In genomic region chr16:50204944-50205343, GRCm38 (mm10) we compare ENCODE assay signal across 22 mouse cellular contexts.
DNase-seq lines count a peak whose midpoint lies in the region; ATAC-seq and TF ChIP-seq lines count a peak whose summit lies in the region.
"Had no signal": no experiment of that assay in that cellular context is flagged by ENCODE, and none has a peak within 500 bp of the region (broad histone marks: within the 10 kb centered on the region; RNA-seq: fewer than 3 reads in every experiment).

No protein-coding gene starts in this region.

- TF ChIP-seq POLR2A in MEL (IDR thresholded peaks at IDR 0.05; ENCODE audit: control insufficient read depth in 1 of 2, insufficient read depth in 1 of 2, low read depth in 1 of 2, low read length in 2 of 2, poor library complexity in 1 of 2): no peak

- H3K79me2 ChIP-seq in MEL (ENCODE audit: control insufficient read depth, insufficient read depth, low read length, poor library complexity): no peaks in the 10 kb centered on the region

- TF ChIP-seq RAD21 in MEL (IDR thresholded peaks at IDR 0.05; ENCODE audit: low read depth, low read length): no peak

- no peak for TF ChIP-seq CTCF in MEL (IDR thresholded peaks at IDR 0.05 in 2 of 3, conservative IDR thresholded peaks at IDR 0.05 in 1 of 3; ENCODE audit: control insufficient read depth in 1 of 3, insufficient read depth in 1 of 3, low read depth in 2 of 3, low read length in 3 of 3, poor library complexity in 1 of 3, severe bottlenecking in 1 of 3)

- intact Hi-C loops in gastrocnemius, postnatal 36 days (cut with DNase I): no loop called here

- no peak overlapping the region for H3K4me3 ChIP-seq in MEL (ENCODE audit: control insufficient read depth in 1 of 2, insufficient read depth in 1 of 2, low read depth in 2 of 2, low read length in 2 of 2)
- H3K4me3 ChIP-seq: embryonic facial prominence, embryonic 10.5 days; forebrain, embryonic 13.5 days; heart, embryonic 13.5 days; hindbrain, embryonic 12.5 days; intestine, embryonic 15.5 days had no signal

- H3K27ac ChIP-seq in MEL (ENCODE audit: control insufficient read depth, low read depth, low read length): no peak overlapping the region
- H3K27ac ChIP-seq: embryonic facial prominence, embryonic 10.5 days; forebrain, embryonic 13.5 days; heart, embryonic 13.5 days; hindbrain, embryonic 12.5 days; intestine, embryonic 15.5 days had no signal

- H3K4me1 ChIP-seq in MEL (ENCODE audit: control insufficient read depth in 1 of 2, insufficient read depth in 2 of 2, low read length in 2 of 2): peaks cover 4% of the 10 kb centered on the region in 2 experiments; a peak in 3 of 4 replicates
- H3K4me1 ChIP-seq: embryonic facial prominence, embryonic 10.5 days; forebrain, embryonic 13.5 days; heart, embryonic 13.5 days; hindbrain, embryonic 12.5 days; intestine, embryonic 15.5 days had no signal

- no peaks in the 10 kb centered on the region for H3K9me3 ChIP-seq in MEL (replicated peaks; ENCODE audit: insufficient read depth, low read length)
- H3K9me3 ChIP-seq: embryonic facial prominence, embryonic 10.5 days; forebrain, embryonic 13.5 days; heart, embryonic 13.5 days; hindbrain, embryonic 12.5 days; intestine, embryonic 15.5 days had no signal

- peaks cover 0 to 9% of the 10 kb centered on the region in 2 experiments; a peak in 2 of 4 replicates for H3K36me3 ChIP-seq in MEL (ENCODE audit: control insufficient read depth in 1 of 2, insufficient read depth in 2 of 2, low read length in 2 of 2)

- DNase-seq in A20 (ENCODE audit: low read depth, low spot score) (peak; percentile 37), MEL (ENCODE audit: low read depth, low spot score) (peak; percentile 63)
- no peak for DNase-seq in gastrocnemius, postnatal 36 days
- DNase-seq: adrenal gland, postnatal 10 days; B cell, adult 2 months; cerebellum, adult 18-20 months; cerebellum, postnatal 14 days; forebrain, postnatal 0 days; gastrocnemius, postnatal 14 days; heart, adult 11 months; heart, postnatal 36 days; kidney, adult 18-20 months had no signal

- H3K9ac ChIP-seq in MEL (ENCODE audit: control insufficient read depth, low read depth, low read length, poor library complexity, severe bottlenecking): no peak overlapping the region
- H3K9ac ChIP-seq: forebrain, embryonic 13.5 days; forebrain, postnatal 0 days; heart, embryonic 13.5 days; hindbrain, embryonic 12.5 days; intestine, embryonic 15.5 days had no signal

- peak; percentile 60 to 61; a peak in 3 of 4 replicates for TF ChIP-seq EP300 in MEL (IDR thresholded peaks at IDR 0.05; ENCODE audit: low read depth in 1 of 2, low read length in 2 of 2)

- peak; percentile 62 for ATAC-seq in common myeloid progenitor, adult 5-6 weeks (replicated peaks; ENCODE audit: low read depth, poor library complexity, severe bottlenecking)
- no peak for ATAC-seq in inflammation-experienced regulatory T-cells, adult 6 months
- ATAC-seq in megakaryocyte-erythroid progenitor cell, adult 5-6 weeks (replicated peaks; ENCODE audit: low FRiP score, low TSS enrichment, poor library complexity, severe bottlenecking): no peak; the same call in 1 of the 2 replicates
- ATAC-seq: CD4-positive, CD25-positive, alpha-beta regulatory T cell, adult 4 months; forebrain, embryonic 13.5 days; forebrain, postnatal 0 days; hindbrain, embryonic 16.5 days; intestine, embryonic 15.5 days had no signal

- H3K27me3 ChIP-seq in MEL (ENCODE audit: control insufficient read depth in 1 of 2, insufficient read depth in 2 of 2, low read length in 2 of 2): no peaks in the 10 kb centered on the region
- H3K27me3 ChIP-seq: forebrain, embryonic 13.5 days; heart, embryonic 13.5 days; hindbrain, embryonic 12.5 days; intestine, embryonic 15.5 days had no signal

TF ChIP-seq in MEL, 35 proteins besides CTCF, POLR2A, EP300 and RAD21:
- TF ChIP-seq MXI1 (IDR thresholded peaks at IDR 0.05; ENCODE audit: low read depth, low read length) (0 out of 2 replicates have a peak, but pooled peaks have one; percentile 23), KAT2A (conservative IDR thresholded peaks at IDR 0.05; ENCODE audit: low read depth, low read length) (no peak), MAX (IDR thresholded peaks at IDR 0.05; ENCODE audit: low read length) (no peak), JUND (IDR thresholded peaks at IDR 0.05; ENCODE audit: low read depth, low read length) (no peak), E2F4 (IDR thresholded peaks at IDR 0.05; ENCODE audit: borderline replicate concordance, low read depth, low read length) (no peak), ZNF384 (IDR thresholded peaks at IDR 0.05; ENCODE audit: low read depth, low read length) (no peak), NRF1 (IDR thresholded peaks at IDR 0.05; ENCODE audit: insufficient read depth, low read depth, low read length, poor library complexity, severe bottlenecking) (no peak), TBP (IDR thresholded peaks at IDR 0.05; ENCODE audit: low read depth, low read length) (no peak), ZMIZ1 (IDR thresholded peaks at IDR 0.05; ENCODE audit: low read depth, low read length) (no peak), POLR2AphosphoS2 (IDR thresholded peaks at IDR 0.05; ENCODE audit: low read length) (no peak), TAL1 (IDR thresholded peaks at IDR 0.05; ENCODE audit: low read length) (peak; percentile 51; the same call in 1 of the 2 replicates), MYC (IDR thresholded peaks at IDR 0.05; ENCODE audit: low read depth, low read length) (0 out of 2 replicates have a peak, but pooled peaks have one; percentile 35), MAFK (IDR thresholded peaks at IDR 0.05; ENCODE audit: borderline replicate concordance, low read depth, low read length) (no peak), GABPA (IDR thresholded peaks at IDR 0.05; ENCODE audit: low read depth, low read length) (no peak), MAZ (IDR thresholded peaks at IDR 0.05; ENCODE audit: low read depth, low read length) (no peak), UBTF (IDR thresholded peaks at IDR 0.05; ENCODE audit: borderline replicate concordance, insufficient read depth, low read depth, low read length) (no peak), MYB (IDR thresholded peaks at IDR 0.05; ENCODE audit: low read depth, low read length) (no peak), ZC3H11A (IDR thresholded peaks at IDR 0.05; ENCODE audit: low read depth, low read length) (no peak), HCFC1 (IDR thresholded peaks at IDR 0.05; ENCODE audit: low read depth, low read length) (no peak), POLR2AphosphoS5 (IDR thresholded peaks at IDR 0.05; ENCODE audit: borderline replicate concordance, low read depth, low read length) (no peak), SIN3A (IDR thresholded peaks at IDR 0.05; ENCODE audit: low read length) (0 out of 2 replicates have a peak, but pooled peaks have one; percentile 24), ETS1 (IDR thresholded peaks at IDR 0.05; ENCODE audit: low read depth, low read length) (peak; percentile 34; the same call in 1 of the 2 replicates), TCF12 (IDR thresholded peaks at IDR 0.05; ENCODE audit: low read depth, low read length) (no peak), SMC3 (IDR thresholded peaks at IDR 0.05; ENCODE audit: low read depth, low read length) (no peak), GATA1 (IDR thresholded peaks at IDR 0.05; ENCODE audit: low read depth, low read length) (0 out of 2 replicates have a peak, but pooled peaks have one; percentile 43), ELF1 (IDR thresholded peaks at IDR 0.05; ENCODE audit: low read depth, low read length) (no peak), CHD1 (IDR thresholded peaks at IDR 0.05; ENCODE audit: low read depth, low read length) (no peak), RCOR1 (IDR thresholded peaks at IDR 0.05; ENCODE audit: low read depth, low read length) (peak; percentile 47), MEF2A (IDR thresholded peaks at IDR 0.05; ENCODE audit: extremely low read depth, insufficient replicate concordance, low read depth, low read length, poor library complexity, severe bottlenecking) (no peak), USF1 (IDR thresholded peaks at IDR 0.05; ENCODE audit: low read depth, low read length) (no peak), CHD2 (IDR thresholded peaks at IDR 0.05; ENCODE audit: low read length) (no peak), USF2 (IDR thresholded peaks at IDR 0.05; ENCODE audit: borderline replicate concordance in 1 of 2, insufficient read depth in 1 of 2, low read depth in 1 of 2, low read length in 2 of 2) (no peak), ZKSCAN1 (IDR thresholded peaks at IDR 0.05; ENCODE audit: low read depth, low read length) (no peak), NELFE (IDR thresholded peaks at IDR 0.05; ENCODE audit: low read depth, low read length) (no peak), BHLHE40 (IDR thresholded peaks at IDR 0.05; ENCODE audit: borderline replicate concordance, low read depth, low read length) (no peak)

Comparison
In these comparisons a context has a peak if more than half of its experiments do, and no peak if none do; other contexts are left out.
1. DNase-seq: peak in A20 (single experiment) and MEL (single experiment); none in gastrocnemius, postnatal 36 days (0 of 2).